Mouse (Mus musculus): Measurements from ENCODE around the gene Ptchd1. TPM values are rescaled to one million over a fixed set of nuclear protein-coding genes. Genes with fewer than 3 reads are reported as not detected.

Ptchd1 gene
- polyA plus RNA-seq, 1 experiment from 2014 or later, result 0.45 TPM

GRCm38 (mm10) chrX:155592467-155592866 lies 31.1 kb downstream of the Ptchd1 start:
- Histone ChIP-seq H3K4me3 (no peak overlapping the region), H3K27me3 (replicated peaks) (no peaks in the 10 kb centered on the region), H3K9ac (no peak overlapping the region), H3K9me3 (replicated peaks) (no peaks in the 10 kb centered on the region), H3K4me2 (no peak overlapping the region), H3K36me3 (no peaks in the 10 kb centered on the region), H3K27ac (no peak overlapping the region), H3K4me1 (no peaks in the 10 kb centered on the region)
- ATAC-seq, result no peak
- 41% methylated on average over 2 of the region's 2 CpGs for WGBS (ENCODE audit: insufficient replicate concordance)

GRCm38 (mm10) chrX:155591490-155591889 lies 32.1 kb downstream of the Ptchd1 start:
- WGBS (ENCODE audit: insufficient replicate concordance), result 32% methylated on average over 3 of the region's 3 CpGs
- H3K4me2 ChIP-seq, result no peak overlapping the region
- H3K27me3 ChIP-seq (replicated peaks), result no peaks in the 10 kb centered on the region
- H3K27ac ChIP-seq, result no peak overlapping the region
- H3K9me3 ChIP-seq (replicated peaks), result no peaks in the 10 kb centered on the region
- no peaks in the 10 kb centered on the region for H3K4me1 ChIP-seq
- H3K9ac ChIP-seq, result no peak overlapping the region
- no peak overlapping the region for H3K4me3 ChIP-seq
- H3K36me3 ChIP-seq, result no peaks in the 10 kb centered on the region
- no peak for ATAC-seq

GRCm38 (mm10) chrX:155584586-155584985 lies 39.0 kb downstream of the Ptchd1 start:
- no peaks in the 10 kb centered on the region for H3K36me3 ChIP-seq
- H3K27ac ChIP-seq, result no peak overlapping the region
- no peak overlapping the region for H3K4me2 ChIP-seq
- no peaks in the 10 kb centered on the region for H3K4me1 ChIP-seq
- H3K9me3 ChIP-seq (replicated peaks), result no peaks in the 10 kb centered on the region
- 28% methylated on average over 2 of the region's 2 CpGs for WGBS (ENCODE audit: insufficient replicate concordance)
- no peak for ATAC-seq
- H3K9ac ChIP-seq, result no peak overlapping the region
- H3K4me3 ChIP-seq, result no peak overlapping the region
- no peaks in the 10 kb centered on the region for H3K27me3 ChIP-seq (replicated peaks)

- Histone ChIP-seq H3K36me3 (no peaks in the 10 kb centered on the region), H3K27ac (no peak overlapping the region), H3K4me2 (no peak overlapping the region), H3K9ac (no peak overlapping the region), H3K27me3 (replicated peaks) (no peaks in the 10 kb centered on the region), H3K4me1 (no peaks in the 10 kb centered on the region), H3K4me3 (no peak overlapping the region), H3K9me3 (replicated peaks) (no peaks in the 10 kb centered on the region)
- ATAC-seq, result no peak
Measured at GRCm38 (mm10) chrX:155579791-155580190, 43.8 kb downstream of the Ptchd1 start.

- Histone ChIP-seq H3K4me3 (no peak overlapping the region), H3K36me3 (no peaks in the 10 kb centered on the region), H3K9ac (no peak overlapping the region), H3K27ac (no peak overlapping the region), H3K9me3 (replicated peaks) (no peaks in the 10 kb centered on the region), H3K4me2 (no peak overlapping the region), H3K4me1 (no peaks in the 10 kb centered on the region), H3K27me3 (replicated peaks) (no peaks in the 10 kb centered on the region)
- no peak for ATAC-seq
Measured at GRCm38 (mm10) chrX:155572396-155572795, 51.2 kb downstream of the Ptchd1 start.

- Histone ChIP-seq H3K9ac (no peak overlapping the region), H3K4me2 (no peak overlapping the region)
- ATAC-seq, result no peak
Measured at GRCm38 (mm10) chrX:155543780-155544179, 79.8 kb downstream of the Ptchd1 start.

More at GRCm38 (mm10) chrX:155543780-155544179, 79.8 kb downstream of the Ptchd1 start:
- H3K4me3 ChIP-seq, result no peak overlapping the region
- H3K36me3 ChIP-seq, result no peaks in the 10 kb centered on the region
- H3K9me3 ChIP-seq (replicated peaks), result no peaks in the 10 kb centered on the region
- no peaks in the 10 kb centered on the region for H3K4me1 ChIP-seq
- H3K27me3 ChIP-seq (replicated peaks), result no peaks in the 10 kb centered on the region
- H3K27ac ChIP-seq, result no peak overlapping the region

Other genes with a start within 250 kb of the Ptchd1 start
- gene Gm15155, start 927 bp upstream of the Ptchd1 start, polyA plus RNA-seq (2016; fragmentation: Nextera tagmentation; extraction: Ambion mirVana), result not detected in 2 replicates

All from liver, embryonic 12.5 days (tissue).